Mouse (Mus musculus): ENCODE results near the gene Sall4.
A peak's percentile ranks its signal among the peaks of the same experiment; 100 is the strongest.
"Not testable (repeated sequence)": the region's sequence is repeated elsewhere in the genome, so short reads cannot be mapped to it uniquely, and the experiment has no call there.

The Sall4 gene

GRCm38 (mm10) chr2:168744406-168744805 lies 23.3 kb downstream of the Sall4 start:
- not testable (repeated sequence) for DNase-seq (ENCODE audit: low spot score)

- DNase-seq (ENCODE audit: low spot score): peak; percentile 78
These were observed 25.1 kb downstream of the Sall4 start for GRCm38 (mm10) chr2:168742649-168743048.

GRCm38 (mm10) chr2:168742059-168742627 lies 25.6 kb downstream of the Sall4 start, which contains the start of gene Atp9a:
Gene Atp9a, minus strand, starts transcription at chr2:168742409.
- peak; percentile 51 for DNase-seq (ENCODE audit: low spot score)

- DNase-seq (ENCODE audit: low spot score): peak; percentile 70
These were observed 26.3 kb downstream of the Sall4 start for GRCm38 (mm10) chr2:168741273-168742058.

- DNase-seq (ENCODE audit: low spot score): no peak
These were observed 27.2 kb downstream of the Sall4 start for GRCm38 (mm10) chr2:168740496-168740895.

GRCm38 (mm10) chr2:168738854-168739253 lies 28.9 kb downstream of the Sall4 start:
- DNase-seq (ENCODE audit: low spot score): peak; percentile 21

GRCm38 (mm10) chr2:168737878-168738277 lies 29.9 kb downstream of the Sall4 start:
- no peak for DNase-seq (ENCODE audit: low spot score)

GRCm38 (mm10) chr2:168734023-168734422 lies 33.7 kb downstream of the Sall4 start:
- DNase-seq (ENCODE audit: low spot score): no peak

- DNase-seq (ENCODE audit: low spot score): no peak
These were observed 36.5 kb downstream of the Sall4 start for GRCm38 (mm10) chr2:168731258-168731657.

GRCm38 (mm10) chr2:168729736-168730135 lies 38.0 kb downstream of the Sall4 start:
- DNase-seq (ENCODE audit: low spot score): no peak

GRCm38 (mm10) chr2:168728045-168728444 lies 39.7 kb downstream of the Sall4 start:
- no peak for DNase-seq (ENCODE audit: low spot score)

- peak; percentile 87 for DNase-seq (ENCODE audit: low spot score)
These were observed 41.7 kb downstream of the Sall4 start for GRCm38 (mm10) chr2:168726007-168726406.

- no peak for DNase-seq (ENCODE audit: low spot score)
These were observed 46.4 kb downstream of the Sall4 start for GRCm38 (mm10) chr2:168721313-168721712.

GRCm38 (mm10) chr2:168719742-168720141 lies 48.0 kb downstream of the Sall4 start:
- DNase-seq (ENCODE audit: low spot score): no peak

- no peak for DNase-seq (ENCODE audit: low spot score)
These were observed 49.0 kb downstream of the Sall4 start for GRCm38 (mm10) chr2:168718735-168719134.

- DNase-seq (ENCODE audit: low spot score): no peak
These were observed 49.5 kb downstream of the Sall4 start for GRCm38 (mm10) chr2:168718267-168718666.

- no peak for DNase-seq (ENCODE audit: low spot score)
These were observed 55.3 kb downstream of the Sall4 start for GRCm38 (mm10) chr2:168712199-168713176.

- DNase-seq (ENCODE audit: low spot score): no peak
These were observed 56.8 kb downstream of the Sall4 start for GRCm38 (mm10) chr2:168710979-168711378.

GRCm38 (mm10) chr2:168707766-168708165 lies 60.0 kb downstream of the Sall4 start:
- no peak for DNase-seq (ENCODE audit: low spot score)

- DNase-seq (ENCODE audit: low spot score): peak; percentile 35
These were observed 65.5 kb downstream of the Sall4 start for GRCm38 (mm10) chr2:168702266-168702665.
